Mouse (Mus musculus) induced T-regulatory cell, adult 2 months (primary cell): ENCODE measurements around the gene Nptx1.
A peak's percentile ranks its signal among the peaks of the same experiment; 100 is the strongest.

Experiments
- DNase-seq: peaks from one replicate; pipeline ENCODE4 v3.0.0-alpha.2; 2012; ENCODE audit warnings: low read depth

Nptx1 gene

DNA sequence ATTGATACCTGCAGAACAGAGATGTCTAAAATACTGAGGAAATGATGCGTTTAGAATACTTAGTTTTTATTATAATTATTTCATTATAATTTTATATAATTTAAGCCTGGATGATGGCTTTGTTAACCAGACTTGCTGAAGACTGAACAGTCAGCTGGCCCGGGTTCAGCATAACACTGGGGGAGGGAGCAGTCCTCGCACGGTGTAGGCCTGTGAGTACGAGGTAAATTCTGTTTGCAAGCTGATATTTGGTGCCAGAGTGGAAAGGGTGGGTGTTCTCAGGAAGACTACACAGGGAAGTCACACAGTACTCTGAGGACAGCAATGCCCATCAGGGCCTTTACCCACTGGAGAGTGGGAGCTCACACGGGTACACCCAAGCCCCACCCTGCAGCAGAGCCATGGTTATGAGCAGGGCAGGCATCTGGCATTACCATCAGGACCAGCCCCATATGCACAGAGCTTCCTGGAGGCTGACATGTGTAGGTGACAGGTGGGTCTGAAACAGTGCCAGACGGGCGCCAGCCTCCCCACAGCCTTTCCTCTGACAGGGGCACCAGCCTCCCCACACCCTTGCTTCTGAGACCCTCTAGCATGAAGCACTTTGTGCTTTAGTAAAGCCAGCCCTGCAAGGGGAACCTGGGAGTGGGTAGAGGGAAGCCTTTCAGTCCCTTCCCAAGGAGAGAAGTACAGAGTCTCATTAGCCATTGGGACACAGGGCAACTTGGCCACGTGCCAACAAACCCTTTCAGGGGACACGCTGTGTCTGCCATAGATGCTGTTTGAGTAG, 3.2 kb upstream of the Nptx1 start:
- no peak for DNase-seq

DNA sequence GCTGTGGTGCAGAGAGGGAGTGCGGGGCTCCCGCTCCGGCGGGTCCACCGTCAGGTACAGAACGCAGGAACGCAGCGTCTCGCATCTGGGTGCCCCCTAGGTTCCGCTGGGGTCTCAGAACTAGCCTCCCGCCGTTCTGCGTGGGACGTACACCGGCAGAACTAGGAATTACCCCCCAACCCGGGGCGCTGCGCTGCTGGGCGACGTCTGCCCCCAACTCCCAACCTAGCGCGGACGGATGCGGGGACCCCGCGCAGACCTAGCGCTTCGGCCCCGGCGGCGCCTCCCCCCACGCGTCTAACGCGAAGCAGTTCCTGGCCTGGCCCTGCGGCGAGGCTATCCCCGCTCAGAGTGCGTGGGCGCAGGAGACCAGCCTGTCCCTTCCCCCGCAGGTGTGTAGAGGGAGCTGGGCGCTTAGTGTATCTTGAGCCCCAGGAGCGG, 1.8 kb upstream of the Nptx1 start:
- DNase-seq, result no peak

DNA sequence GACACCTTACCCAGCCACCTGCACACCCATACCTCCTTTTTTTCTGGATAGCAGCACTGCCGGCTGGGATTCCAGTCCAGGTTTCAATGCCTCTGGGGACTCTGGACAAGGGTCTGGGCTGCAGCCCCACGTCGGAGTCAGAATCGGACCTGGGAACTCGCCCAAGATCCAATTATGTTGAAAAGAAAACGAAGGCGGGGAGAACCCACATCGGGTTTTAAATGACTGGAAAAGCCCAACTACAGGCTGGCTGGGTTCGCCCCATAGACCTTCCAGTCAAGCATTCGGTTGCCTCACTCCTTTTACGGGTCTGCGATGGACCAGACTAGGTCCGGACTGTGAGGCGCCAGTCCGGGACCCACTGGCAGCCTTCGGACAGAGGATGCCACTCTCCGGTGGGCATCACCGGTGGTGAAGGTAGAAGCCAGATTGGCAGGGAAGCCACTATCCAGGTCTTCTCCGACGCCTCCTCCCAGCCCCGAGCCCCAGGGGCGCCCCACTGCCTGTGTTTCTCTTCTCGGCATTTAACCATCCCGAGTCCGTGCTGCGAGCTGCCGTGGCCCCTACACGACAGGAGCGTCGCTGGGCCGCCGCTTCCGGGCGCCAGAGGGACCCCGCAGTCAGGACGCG, 1.3 kb upstream of the Nptx1 start:
- no peak for DNase-seq

DNA sequence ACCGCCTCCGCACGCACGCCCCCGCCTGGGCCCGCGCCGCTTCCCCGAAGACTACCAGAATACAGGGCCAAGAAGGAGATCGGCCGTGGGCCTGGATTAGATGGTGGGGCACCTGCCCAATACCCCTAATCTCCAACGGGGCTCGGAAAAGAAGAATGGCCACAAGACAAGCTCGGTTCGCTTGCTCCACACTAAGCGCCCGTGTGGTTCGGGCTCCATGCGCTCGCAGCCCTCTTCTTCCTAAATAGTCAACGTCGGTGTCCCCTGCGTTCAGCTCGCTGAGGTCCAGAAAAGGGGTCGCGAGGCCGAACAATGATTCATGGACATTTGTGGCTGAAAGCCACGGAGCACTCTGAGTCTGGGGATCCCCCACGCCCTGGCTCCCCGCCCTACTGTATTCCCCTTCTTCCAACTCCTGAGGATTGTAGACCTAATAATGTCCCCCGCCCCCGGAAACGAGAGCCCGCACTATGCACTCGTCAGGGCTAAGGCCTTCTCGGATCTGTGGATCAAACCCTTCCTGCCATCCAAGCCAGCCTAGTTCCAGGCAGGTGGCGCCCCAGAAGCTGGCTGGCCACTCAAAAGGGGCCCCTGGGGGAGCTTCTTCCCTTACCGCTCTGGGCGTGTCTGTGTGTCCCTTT, 518 bp upstream of the Nptx1 start:
- no peak for DNase-seq

DNA sequence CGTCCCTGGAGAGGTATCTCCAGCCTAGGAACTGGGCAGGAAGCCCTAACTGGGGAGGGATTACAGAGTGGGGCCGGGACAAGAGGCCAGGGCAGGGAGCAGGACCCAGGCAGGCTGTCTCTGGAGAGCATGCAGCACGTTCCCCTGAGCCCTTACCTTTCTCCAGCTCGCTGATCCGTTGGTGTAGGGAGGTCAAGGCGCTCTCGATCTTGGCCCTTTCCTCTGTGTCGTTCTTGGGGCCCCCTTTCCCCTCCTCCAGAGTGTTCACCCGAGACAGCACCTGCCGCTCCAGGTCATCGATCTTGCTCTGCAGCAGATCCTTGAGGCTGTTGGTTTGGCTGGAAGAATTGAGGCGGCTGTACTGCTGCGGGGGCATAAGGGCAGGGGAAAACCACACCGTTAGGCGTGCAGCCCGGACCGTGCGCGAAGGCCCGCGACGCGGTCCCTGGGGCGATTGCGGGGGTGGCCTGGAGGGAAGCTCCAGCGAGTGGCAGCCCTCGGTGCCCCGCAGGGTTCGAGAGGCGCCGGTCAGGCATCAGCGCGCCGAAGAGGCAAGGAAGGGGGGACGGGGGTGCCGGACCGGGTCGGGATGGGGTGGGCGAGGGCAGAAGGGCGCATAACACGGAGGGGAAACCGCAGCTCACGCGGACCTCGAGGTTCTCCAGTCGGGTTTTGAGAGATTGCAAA, 914 bp downstream of the Nptx1 start:
- no peak for DNase-seq

DNA sequence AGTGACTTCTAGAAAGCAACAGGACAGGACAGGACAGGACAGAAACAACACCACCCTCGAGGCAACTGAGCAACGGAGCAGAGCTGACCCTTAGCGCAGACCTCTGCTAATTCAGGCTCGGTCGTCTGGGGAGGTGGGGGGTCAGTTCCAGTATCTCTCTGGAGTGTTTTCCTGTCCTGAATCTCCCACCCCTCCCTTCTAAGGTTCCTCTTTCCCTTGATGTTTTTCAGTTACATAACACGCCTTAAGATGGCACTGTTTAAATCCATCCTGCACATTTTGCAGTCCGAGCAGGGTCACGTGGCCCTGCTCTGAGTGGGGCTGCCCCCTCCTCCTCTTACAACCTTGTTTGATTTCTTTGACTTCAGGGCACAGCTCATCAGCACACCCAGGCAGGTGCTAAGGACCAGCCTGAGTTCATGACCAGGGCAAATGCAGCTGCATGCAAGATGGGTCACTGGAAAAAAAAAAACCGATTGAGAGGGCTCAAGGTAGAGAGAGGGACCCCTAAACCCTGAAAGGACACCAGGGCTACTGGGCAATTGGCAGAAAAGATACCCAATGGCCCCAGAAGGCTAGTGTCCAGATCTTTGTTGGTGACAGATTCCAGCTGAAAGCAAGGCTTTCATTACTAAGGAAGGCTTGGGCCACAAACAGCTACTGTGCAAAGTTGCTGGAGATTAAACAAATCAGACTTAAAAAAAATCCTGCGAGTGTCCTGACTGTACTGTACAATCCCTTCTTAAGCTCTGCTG, 1.6 kb downstream of the Nptx1 start:
- peak; percentile 17 for DNase-seq

DNA sequence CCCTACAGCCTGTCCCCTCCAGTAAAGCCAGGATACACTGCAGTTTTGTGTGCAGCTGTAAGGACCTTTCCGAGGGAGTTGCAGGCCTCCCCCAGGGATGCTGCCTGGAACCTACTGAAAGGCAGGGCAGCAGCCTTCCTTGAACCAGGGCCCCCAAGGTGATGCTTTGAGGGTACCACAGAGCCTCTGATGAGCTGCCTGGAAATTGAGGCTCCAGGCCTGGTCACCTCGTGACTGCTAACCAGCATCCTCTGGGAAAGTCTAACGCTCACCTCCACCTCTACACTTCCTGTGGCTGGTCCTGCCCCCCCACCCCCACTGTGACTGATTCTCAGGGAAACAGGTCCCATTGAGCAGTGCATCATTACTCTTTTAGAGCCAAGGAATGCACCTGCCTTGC, 2.3 kb downstream of the Nptx1 start:
- DNase-seq, result no peak

DNA sequence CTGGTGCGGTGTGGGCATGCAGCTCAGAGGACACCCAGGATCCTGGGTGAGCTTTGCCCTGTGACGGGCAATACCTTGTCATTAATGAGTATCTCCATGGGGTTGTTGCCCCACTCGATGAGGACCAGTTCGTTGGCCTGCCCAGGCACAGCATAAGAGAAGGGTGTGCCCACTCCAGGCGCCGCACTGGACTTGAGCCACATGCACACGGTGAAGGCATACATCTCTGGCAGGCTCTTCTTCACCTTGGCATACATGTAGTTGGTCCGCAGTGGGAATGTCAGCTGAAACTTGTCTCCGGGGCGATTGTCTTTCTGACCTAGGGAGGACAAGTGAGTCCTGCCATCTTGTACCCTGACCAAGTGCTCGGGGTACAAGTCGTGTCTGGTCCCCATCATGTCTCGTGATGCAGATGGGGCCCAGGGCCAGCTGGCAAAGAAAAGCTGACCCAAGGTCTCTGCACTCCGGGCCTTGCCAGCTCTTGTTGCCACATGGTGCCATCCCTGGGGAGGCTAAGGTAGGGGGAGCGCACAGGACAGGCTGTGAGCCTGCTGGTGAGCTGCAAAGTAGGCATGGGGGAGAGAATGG, 2.9 kb downstream of the Nptx1 start:
- no peak for DNase-seq

DNA sequence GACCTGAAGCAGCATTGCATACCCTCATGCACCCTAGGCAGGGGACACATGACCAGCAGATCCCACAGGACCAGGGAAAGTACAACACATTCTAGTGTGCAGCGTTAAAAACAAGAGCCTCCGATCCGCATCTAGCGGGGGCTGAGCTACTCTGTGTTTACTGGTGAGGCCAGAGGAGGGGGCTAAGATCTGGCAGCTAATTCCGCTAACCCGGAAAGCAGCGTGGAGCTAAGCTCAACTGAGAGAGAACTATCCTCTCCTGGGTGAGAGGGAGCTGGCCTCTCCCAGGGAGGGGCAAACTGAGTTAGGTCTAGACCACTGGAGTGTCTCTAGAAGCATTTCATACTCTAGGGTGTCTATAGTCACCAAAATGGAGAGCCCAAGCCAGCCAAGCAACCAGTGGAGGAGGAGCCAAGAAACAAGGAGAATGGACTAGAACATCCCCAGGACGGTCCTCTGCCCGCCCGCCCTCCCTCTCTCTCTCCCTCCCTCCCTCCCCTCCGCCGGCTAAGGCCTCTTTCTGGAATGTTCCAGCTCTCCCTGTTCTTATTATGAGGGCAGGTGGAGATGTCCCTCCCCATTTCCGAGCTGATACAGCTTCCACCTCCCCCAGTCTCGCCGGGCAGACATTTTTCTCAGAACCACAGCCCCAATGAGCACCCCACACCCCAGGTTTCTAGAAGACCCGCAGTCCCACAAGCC, 3.6 kb downstream of the Nptx1 start:
- DNase-seq, result no peak

DNA sequence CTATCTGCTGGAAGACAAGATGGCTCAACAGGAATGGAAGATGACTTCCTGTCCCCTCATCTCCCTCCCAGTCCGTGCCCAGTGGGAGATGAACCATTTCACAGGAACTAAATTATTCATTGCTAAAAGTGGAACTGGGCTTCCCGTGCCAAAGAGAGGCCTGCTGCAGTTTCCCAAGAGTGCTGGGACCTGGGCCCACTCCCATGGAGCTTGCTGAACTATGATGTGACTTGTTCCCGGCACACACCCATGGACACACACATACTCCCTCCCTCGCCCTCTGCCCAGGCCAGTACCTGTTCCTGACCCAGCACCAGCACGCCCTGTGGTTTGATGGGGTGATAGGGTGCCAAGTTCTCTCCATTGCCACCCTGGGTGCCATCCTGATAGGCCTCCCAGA, 4.7 kb downstream of the Nptx1 start:
- DNase-seq, result no peak

DNA sequence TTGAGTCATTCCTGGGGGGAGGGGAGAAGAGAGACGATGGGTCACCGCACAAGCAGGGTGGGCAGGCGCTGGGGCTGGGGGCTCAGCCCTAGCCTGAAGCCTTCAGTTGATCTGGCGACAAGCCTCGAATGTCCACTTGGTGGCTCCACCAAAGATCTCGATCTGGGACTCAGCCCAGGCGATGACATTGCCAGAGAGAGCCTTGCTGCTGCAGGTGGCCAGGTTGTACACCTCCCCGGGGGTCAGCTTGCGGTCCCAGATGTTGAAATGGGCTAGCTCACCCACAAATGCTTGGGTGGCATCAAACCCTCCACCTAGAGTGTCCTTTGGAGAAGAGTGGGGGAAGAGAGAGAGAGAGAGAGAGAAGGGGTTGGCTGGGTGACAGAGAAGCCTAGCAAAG, 5.2 kb downstream of the Nptx1 start:
- DNase-seq, result no peak

DNA sequence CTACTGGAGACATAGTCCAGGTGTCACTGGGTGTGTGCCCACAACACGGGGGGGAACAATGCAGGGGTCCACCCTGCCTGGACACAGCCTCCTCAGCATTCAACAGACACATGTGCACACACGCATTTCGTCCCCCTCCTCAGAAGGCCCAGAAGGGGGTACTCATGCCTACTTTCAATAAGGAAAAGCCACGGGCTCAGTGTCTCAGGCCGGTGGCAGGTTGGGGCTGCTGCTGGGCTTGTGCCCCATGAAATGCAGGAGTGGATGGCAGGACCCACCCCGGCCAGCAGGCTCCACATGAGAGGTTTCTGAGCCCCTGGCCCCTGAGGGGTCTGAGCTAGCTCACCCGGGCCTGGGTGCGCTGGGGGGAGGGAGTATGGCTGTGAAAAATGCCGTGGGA, 6.5 kb downstream of the Nptx1 start:
- DNase-seq, result no peak

DNA sequence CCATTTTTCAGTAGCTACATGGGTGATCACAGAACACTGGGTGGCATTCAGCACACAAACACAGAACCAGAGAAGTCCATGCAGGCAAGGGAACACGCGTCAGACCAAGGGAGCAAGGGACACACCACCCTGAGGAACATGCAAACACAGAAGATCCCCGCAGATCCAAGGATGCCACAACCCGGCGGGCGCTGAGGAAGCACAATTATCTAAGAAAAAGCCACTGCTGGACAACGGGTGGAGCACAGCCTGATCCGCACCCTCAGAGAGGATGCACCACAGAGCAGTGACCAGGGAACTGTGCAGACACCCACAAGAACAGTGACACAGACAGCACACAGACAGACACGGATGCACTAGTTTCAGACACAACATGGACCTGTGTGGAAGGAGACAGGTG, 7.0 kb downstream of the Nptx1 start:
- DNase-seq, result no peak

DNA sequence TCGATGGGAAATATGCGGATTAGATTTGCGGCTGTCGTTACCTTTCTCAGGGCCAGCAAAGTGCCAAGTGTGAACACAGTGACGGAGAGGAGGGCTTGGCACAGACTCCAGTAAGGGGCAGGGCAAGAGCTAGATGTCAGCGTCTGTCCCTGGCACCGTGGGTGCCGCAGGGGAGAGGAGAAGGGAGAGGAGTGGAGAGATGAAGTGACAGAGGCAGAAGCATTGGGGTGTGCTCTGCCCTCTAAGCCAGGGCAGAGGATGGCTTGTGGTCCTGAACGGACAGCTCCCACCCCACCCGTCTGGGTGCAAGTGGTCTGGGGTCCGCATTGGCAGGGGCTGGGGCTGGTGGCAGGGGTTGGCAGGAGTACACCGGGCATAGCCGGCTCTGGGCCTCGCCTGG, 7.6 kb downstream of the Nptx1 start:
- DNase-seq, result no peak

DNA sequence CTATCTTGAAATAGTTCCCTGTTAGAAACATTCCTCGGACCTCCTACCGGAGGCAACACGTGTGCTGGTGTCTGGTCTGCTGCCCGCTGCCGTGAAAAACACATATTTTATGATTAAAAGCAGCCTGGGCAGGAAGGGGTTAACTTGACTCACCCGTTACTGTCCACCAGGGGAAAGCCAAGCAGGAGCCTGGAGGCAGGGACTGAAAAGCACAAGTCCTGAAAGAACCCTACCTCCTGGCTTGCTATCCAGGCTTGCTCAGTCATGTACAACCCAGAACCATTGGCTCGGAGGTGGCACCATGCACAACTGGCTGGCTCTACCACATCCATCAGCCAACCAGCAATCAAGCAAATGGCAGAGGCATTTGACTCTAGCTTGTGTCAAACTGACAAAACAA, 13.8 kb downstream of the Nptx1 start:
- DNase-seq, result no peak

DNA sequence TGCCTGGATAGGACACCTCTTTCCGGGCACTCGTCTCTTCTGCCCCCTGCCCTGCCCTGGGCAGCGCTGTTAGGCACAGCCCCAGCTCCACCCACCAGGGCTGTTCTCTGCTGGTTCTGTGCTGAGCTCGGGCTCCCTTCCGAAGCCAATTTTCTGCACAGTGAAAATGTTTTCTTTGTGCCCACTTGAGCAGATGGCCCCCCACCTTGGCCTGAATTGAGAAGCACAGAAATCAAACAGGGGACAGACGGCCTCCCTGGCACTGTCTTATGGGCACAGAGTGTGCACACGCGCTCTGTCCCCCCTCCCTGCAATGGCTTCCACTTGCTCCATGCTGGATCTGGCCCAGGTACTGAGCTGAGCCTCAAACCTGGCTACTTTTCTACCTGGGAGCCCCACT, 15.1 kb downstream of the Nptx1 start:
- no peak for DNase-seq

DNA sequence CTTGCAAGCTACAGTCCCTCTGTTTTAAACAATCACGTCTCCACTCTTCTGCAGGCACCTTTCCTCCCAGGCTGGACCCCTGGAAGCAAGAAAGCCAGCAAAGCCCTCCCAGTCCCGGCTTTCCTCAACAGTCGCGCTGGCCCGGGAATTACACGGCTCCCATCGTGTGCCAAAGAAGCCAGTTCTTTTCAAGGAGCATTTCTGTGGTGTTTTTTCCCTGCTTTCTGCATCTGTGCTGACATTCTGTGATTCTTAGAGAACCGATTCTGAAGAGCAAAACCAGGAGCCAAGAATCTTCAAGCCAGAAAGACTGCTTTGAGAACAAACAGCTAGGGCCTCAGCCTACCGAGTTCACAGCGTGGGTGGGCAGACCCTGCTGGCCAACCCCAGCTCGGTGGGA, 18.6 kb downstream of the Nptx1 start:
- no peak for DNase-seq

DNA sequence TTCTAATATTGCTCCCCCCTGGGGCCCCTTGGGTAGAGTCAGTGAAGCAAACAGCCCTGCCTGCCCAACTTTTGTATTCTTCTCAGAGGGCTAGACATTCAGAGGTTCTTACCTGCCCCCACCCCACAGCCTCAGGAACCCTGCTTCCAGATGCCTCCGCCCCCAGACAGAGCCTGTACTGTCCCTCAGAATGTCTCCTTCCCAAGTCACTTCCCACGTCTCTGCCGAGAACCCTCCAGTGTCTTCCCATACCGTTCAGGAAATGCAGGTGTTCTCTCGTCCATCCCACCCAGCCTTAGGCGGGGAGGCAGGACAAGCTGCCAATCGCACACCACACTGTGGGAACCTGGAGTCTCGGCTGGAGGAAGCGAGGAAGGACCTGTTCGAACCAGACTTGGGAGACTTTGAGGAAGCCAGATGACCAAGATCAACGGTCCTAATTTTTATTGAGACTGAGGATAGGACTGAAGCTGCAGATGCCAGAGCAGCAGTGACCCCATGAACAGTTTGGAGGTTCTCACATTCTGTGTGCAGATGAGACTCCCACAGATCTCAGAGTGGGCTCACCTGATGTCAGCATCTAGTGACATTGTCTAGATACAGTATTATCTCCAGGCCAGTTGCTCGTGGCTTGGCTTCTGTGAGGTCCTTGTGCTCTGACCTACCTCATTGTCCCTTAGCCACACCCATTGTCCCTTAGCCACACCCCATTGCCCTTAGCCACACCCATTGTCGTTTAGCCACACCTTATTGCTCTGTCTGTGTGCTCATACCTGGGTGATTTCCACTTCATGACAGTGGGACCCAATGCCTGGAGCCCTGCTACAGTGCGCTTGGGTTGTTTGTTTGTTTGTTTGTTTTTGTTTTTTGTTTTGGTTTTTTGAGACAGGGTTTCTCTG, 21.2 kb downstream of the Nptx1 start:
- no peak for DNase-seq

DNA sequence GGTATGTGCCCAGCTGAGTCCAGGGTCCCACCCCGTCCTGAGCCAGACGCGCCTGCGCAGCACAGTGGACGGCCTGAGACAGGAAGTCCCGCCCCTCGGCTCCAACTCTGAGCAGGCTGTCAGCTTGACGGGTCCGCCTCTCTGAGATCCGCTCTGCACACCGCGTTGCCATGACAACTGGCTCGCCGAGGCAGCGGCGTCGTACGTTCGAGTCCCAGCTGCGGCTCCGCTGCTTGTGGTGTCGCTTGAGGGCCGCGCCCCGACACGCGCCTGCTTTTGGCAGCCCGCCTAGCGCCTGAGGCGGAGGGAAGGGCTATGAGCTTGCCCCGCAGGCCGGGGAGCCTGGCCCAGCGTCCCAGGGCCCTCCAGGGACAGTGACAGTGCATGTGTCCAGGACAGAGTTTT, 23.0 kb downstream of the Nptx1 start:
- DNase-seq, result peak; percentile 91

DNA sequence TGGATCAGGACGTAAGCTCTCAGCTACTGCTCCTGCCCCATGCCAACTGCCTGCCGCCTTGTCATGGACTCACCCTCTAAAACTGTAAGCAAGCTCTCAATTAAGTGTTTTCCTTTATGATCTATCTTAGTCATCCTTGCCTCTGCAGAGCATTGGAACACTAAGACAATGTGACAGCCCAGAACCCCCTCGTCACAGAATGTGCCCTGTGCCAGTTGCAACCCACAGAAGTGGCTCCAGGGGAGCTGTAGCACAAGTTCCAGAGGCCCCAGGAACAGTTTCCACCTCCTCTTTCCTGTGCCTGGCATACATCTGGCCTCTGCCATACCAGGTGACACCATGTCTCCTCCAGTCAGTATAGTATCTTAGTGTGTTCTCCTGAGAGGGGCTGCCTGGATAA, 24.2 kb downstream of the Nptx1 start:
- DNase-seq, result no peak
